Mouse (Mus musculus) MEL (cell line): ENCODE data around the gene Marcks.

Source experiments
- CHD1 ChIP-seq: IDR thresholded peaks from 2 replicates; pipeline ENCODE4 v1.6.1; 2012; ENCODE audit warnings: low read depth, mild to moderate bottlenecking, inconsistent platforms, low read length, improper control_type of control experiment
- CTCF ChIP-seq, 3 experiments: IDR thresholded peaks in 2 of 3; conservative IDR thresholded peaks in 1 of 3; 2 replicates each; pipeline ENCODE4 v1.5.1; 2011 to 2012; ENCODE audit warnings: low read length in 3 of 3, low read depth in 2 of 3, mild to moderate bottlenecking in 2 of 3, improper control_type of control experiment in 1 of 3, inconsistent platforms in 1 of 3, mixed read lengths in 1 of 3, moderate library complexity in 1 of 3; ENCODE audit not compliant: control insufficient read depth in 1 of 3, insufficient read depth in 1 of 3, poor library complexity in 1 of 3, severe bottlenecking in 1 of 3
- ELF1 ChIP-seq: IDR thresholded peaks from 2 replicates; pipeline ENCODE4 v1.6.1; 2014; ENCODE audit warnings: low read depth, mild to moderate bottlenecking, inconsistent platforms, low read length, improper control_type of control experiment, moderate library complexity
- EP300 ChIP-seq, 2 experiments: IDR thresholded peaks; 2 replicates each; pipeline ENCODE4 v1.6.1; 2011; ENCODE audit warnings: improper control_type of control experiment in 2 of 2, low read length in 2 of 2, low read depth in 1 of 2, mild to moderate bottlenecking in 1 of 2
- GATA1 ChIP-seq: IDR thresholded peaks from 2 replicates; pipeline ENCODE4 v1.6.1; 2011; ENCODE audit warnings: low read depth, low read length, improper control_type of control experiment
- MEF2A ChIP-seq: IDR thresholded peaks from 2 replicates; pipeline ENCODE4 v1.6.1; 2014; ENCODE audit warnings: low read depth, mild to moderate bottlenecking, inconsistent platforms, low read length, improper control_type of control experiment; ENCODE audit not compliant: poor library complexity, insufficient replicate concordance, severe bottlenecking; ENCODE audit errors: extremely low read depth
- MXI1 ChIP-seq: IDR thresholded peaks from 2 replicates; pipeline ENCODE4 v1.6.1; 2011; ENCODE audit warnings: mild to moderate bottlenecking, low read depth, low read length, improper control_type of control experiment
- POLR2A ChIP-seq, 2 experiments: IDR thresholded peaks; 2 replicates each; pipeline ENCODE4 v1.6.1; 2011 to 2012; ENCODE audit warnings: low read length in 2 of 2, mild to moderate bottlenecking in 2 of 2, control low read depth in 1 of 2, improper control_type of control experiment in 1 of 2, low read depth in 1 of 2, moderate library complexity in 1 of 2; ENCODE audit not compliant: control insufficient read depth in 1 of 2, insufficient read depth in 1 of 2, poor library complexity in 1 of 2
- TCF12 ChIP-seq: IDR thresholded peaks from 2 replicates; pipeline ENCODE4 v1.6.1; 2014; ENCODE audit warnings: low read depth, mild to moderate bottlenecking, inconsistent platforms, low read length, improper control_type of control experiment, moderate library complexity
- ZNF384 ChIP-seq: IDR thresholded peaks from 2 replicates; pipeline ENCODE4 v1.6.1; 2012; ENCODE audit warnings: low read depth, mild to moderate bottlenecking, inconsistent platforms, low read length, improper control_type of control experiment

GRCm38 (mm10) chr10:37135951-37136751, 2.6 kb downstream of the Marcks start:
- TF ChIP-seq ELF1, result no peak
- no peak for TF ChIP-seq MEF2A
- no peak for TF ChIP-seq EP300 (IDR thresholded peaks at IDR 0.05; ENCODE audit: low read depth in 1 of 2, low read length in 2 of 2)
- TF ChIP-seq POLR2A (IDR thresholded peaks at IDR 0.05; ENCODE audit: control insufficient read depth in 1 of 2, insufficient read depth in 1 of 2, low read depth in 1 of 2, low read length in 2 of 2, poor library complexity in 1 of 2), result no peak
- no peak for TF ChIP-seq ZNF384
- no peak for TF ChIP-seq CTCF (IDR thresholded peaks at IDR 0.05 in 2 of 3, conservative IDR thresholded peaks at IDR 0.05 in 1 of 3; ENCODE audit: control insufficient read depth in 1 of 3, insufficient read depth in 1 of 3, low read depth in 2 of 3, low read length in 3 of 3, poor library complexity in 1 of 3, severe bottlenecking in 1 of 3)
- TF ChIP-seq MXI1, result no peak
- TF ChIP-seq TCF12, result no peak
- TF ChIP-seq GATA1, result no peak
- TF ChIP-seq CHD1, result no peak
